Mouse (Mus musculus) urinary bladder, postnatal 36 days (tissue): ENCODE measurements around the gene Stum.
A peak's percentile ranks its signal among the peaks of the same experiment; 100 is the strongest.
"Not testable (repeated sequence)": the region's sequence is repeated elsewhere in the genome, so short reads cannot be mapped to it uniquely, and the experiment has no call there.

Source experiments
- DNase-seq, 2 experiments: peaks; one replicate each; pipeline ENCODE4 v3.0.0; 2022; ENCODE audit warnings: low spot score in 2 of 2, mixed read lengths in 1 of 2

Gene Stum

DNA sequence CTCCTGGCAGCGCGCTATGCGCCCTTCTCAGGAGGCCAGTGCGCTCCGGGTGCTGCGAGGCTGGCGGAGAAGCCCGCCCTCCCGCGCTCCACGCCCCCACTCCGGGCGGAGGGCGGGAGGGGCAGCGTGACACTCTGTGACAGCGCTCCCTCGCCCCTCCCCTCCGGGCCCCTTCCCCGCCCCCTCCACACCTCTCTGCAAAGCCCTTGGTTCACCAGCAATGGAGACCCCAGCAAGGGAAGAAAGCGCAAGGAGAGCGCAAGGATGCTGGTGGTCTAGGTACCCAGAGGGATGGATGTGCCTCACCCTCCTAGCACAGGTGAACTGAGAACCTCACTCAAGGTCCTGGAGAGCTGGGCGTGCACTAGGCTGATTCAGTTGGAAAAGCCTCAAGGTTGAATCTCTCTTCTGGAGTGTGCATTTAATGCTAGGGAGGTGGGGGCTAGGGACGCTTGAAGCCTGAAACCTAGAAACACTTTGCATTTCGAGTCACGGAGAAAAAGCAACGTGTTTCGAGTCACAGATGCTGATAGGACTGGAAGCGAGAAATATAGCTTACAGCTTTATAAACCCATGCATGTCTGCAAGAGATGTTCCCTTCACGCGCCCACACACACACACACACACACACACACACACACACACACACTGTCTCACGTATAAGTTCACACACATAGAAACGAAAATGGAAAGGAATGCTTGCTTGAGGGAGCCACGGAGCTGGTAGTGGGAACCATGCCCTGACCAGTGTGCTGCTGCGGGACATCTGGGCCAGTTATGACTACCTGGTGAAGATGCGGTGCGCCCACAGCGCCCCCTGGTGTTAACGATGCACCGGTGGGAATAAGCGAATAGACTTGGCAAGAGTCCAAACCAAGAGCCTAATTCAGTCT lies at the start of gene Stum:
Gene Stum (minus strand): TSS at position 106 of the 893 bp plus-strand sequence.
- DNase-seq: peak; percentile 61 to 75

DNA sequence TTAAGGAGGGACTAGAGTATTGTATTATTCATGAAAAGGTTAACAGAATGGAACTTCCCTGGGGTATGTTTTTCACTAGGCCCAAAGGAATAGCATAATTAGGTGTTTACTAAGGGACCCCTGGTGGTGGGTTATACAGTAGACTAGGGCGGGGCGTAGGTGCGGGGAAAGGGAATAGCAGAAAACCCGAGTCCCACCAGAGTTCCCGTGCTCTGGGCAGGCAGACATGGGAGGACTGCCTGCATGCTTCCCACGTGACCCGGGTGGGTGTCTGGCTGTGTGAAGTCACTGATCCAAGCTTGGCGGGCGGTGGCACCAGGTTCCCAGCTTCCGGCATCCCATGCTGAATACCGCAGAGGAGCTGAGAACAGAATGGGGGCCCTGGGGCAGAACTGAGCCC lies 49.4 kb upstream of the Stum start:
- DNase-seq: no peak

DNA sequence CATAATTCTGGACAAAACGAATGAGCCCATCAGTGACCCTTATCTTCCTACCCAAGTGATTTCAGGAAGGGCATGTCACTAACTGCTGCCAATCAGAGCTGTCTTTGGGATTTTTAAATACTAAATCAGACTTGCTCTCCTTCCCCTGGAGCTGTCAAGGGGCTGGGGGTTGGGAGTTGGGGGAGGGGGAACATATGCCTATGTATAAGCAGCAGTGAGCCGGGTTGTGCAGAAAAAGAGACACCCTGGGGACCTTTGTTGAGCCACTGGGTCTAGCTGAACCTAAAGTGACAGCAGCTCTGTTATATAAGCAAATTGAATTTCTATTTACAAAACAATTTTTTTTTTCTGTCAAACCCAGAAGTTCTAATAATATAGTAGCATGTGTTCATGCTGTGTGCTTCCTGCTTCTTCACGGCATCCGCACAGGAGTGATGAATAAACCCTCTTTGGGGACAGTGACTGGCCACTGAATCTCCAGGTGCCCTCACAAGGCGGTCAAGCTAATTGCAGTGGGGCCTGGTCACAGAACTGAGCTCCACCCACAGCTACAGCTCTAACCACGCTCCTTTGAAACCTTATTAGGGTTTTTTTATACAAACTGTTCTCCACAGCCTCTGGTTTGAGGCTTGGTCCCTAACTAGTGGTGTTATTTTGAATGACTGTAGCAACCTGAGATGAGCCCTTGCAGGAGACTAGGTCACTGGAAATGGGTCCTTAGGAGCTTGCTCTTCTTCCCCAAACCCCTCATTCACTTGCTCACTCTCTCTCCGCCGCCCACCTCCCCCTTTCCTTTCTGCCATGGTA lies 47.4 kb upstream of the Stum start:
- no peak for DNase-seq

DNA sequence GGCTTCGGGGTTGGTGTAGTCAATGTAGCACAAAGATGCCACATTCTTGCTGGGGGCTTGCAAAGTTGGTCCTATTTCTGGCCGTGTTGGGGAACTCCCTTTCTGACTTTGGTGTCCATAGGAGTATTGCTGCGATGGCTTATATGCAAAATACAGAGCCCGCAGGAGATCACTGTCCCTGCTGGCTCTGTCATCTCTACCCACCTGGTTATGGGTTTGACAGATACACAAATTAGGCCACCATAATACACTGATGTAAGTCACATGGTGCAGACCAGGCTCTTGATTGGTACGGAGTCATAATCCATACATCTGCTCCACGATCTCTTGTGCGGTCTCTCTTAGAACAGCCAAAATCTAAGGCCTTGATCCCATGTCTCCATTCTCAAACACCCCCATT lies 46.5 kb upstream of the Stum start:
- no peak for DNase-seq

DNA sequence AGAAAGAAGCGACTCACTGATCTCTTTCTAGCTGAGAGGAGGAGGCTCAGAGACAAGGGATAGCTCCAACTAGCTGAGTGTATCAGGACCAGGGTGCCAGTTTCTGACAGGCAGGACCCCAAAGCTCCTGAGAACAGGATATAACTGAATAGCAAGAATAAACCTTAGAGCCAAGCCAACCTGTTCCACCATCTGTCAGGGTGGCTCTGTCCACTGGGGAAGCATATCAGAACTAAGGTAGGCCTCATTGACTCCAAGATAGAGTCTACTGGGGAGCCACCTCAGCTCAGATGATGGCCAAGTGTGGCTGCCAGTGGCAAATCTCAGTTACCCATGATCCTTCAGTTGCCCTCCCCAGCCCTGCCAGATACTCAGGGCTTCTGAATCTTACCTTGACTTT lies 42.0 kb upstream of the Stum start:
- DNase-seq: no peak

DNA sequence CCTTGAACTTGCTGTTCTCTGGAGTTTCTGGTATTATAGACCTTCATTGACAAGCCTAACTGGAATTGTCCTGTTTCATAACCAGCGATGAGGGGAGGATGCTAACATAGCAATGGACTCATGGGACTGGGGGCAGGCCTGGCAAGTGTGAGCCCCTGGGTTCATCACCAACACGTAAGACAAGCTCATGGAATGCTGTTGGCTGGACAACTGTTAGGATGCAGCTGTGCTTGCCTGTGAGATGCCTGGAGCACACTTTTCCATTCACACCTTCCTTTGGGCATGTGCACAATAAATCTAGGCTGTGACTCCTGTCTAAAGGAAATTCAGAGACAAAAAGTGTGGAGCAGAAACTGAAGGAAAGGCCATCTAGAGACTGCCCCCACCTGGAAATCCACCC lies 40.0 kb upstream of the Stum start:
- no peak for DNase-seq

DNA sequence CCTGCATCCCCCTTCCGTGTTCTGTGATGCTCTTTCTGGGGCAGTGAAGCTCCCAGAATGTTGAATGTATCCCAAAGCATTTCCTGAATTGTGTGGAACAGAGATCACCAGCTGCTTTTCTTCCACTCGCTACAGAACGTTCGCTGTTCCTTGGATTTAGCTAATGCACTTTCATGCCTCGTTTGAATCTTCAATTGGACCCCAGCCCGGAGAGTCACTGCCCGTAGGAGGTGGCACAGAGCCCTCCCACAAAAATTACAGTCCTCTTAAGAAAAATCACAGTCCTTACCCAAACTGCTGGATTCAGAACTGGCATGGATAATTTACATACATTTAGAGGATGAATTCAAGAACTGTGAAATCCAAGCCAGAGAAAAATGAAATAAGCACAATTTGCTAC lies 36.9 kb upstream of the Stum start:
- no peak for DNase-seq

DNA sequence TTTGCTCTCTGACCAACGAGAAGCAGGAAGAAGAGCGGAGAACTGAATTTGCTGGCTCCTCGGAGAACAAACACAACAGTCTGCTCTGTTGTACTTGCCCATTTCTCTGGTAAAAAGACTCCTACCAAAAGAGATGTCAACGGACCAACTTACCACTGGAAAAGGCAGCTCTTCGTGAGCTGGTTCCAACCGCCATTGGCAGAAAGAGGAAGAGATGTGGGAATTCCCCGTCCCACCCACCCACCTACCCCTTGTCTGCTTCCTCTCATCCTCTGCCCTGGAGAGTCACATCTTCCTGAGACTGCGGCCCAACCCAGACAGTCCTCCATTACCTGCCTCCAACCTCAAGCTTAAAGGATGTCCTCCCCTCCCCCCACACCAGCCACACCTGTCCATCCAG lies 36.2 kb upstream of the Stum start:
- no peak for DNase-seq

DNA sequence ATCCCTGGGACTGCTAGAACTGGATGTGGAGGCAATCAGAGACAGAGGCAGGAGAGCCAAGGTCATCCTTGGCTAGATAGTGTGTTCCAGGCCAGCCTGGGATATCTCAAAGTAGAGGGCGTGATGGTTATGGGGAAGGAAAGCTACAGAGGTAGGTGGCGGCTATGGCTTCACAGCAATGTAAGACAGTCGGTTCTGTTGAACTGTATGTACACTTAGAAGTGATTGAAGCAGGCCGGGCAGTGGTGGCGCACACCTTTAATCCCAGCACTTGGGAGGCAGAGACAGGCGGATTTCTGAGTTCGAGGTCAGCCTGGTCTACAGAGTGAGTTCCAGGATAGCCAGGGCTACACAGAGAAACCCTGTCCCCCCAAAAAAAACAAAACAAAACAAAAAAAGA lies 35.6 kb upstream of the Stum start:
- DNase-seq: not testable (repeated sequence)

DNA sequence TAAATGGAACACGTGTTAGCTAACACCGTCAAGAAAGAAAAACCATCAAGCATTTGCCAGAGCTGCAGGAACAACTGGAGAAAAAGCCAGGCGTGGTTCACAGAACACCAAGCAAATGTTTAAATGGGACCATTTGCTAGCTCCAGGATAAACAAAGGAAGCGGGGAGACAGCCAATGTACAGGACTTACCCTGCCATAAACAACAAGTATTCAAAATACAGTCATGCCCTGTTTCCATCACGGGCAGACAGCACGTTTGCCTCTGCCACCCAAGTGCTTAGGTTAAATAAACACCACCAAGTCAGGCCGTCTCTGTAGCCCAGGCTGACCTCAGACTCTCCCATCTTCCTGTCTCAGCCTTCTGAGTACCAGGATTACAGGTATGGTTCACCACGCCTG lies 35.1 kb upstream of the Stum start:
- DNase-seq: no peak

DNA sequence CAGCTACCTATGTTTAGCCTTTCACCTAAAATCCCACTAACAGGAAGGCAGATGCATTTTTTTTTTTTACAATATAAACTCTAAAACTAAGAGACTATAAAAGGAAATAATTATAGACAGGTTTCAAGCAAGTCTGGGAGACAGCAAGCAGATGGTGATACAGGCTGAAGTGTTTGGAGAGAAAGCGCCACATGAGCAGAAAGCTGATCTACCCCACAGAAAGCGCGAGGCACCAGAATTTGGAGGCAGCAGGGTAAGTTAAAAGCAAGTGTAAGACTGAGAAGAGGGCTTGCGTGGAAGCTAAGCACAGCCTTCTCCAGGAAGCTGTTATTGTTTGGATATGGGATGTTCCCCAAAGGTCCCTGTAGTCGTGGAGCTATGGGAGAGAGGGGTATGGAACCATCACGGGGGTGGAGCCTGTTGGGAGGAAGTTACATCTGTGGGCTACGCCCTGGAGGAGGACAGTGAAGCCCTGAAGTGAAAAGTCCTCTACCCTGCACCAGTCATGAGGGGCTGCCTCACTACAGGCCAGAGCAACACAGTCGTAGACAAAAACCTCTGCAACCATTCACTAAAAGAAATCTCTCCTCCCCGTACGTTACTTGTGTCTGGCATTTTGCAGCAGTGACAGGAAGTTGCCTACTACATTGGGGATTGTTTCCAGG lies 34.2 kb upstream of the Stum start:
- no peak for DNase-seq

DNA sequence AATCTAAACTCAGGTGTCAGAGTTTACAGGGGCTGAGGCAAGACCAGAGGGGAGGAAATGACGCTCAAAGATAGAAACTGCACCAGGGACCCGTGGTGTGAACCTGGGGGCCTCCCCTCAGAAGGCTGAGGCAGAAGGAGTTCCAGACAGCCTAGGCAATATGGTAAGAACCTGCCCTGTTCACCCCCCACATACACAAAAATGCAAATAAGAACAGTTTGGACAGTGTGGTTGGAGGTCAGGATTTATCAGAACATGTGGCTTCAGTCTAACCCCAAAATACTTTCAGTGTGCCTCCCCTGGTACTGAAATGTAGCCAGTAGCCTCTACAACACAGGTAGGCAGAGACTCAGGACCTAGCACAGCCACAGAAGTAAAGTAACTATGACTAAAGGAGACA lies 30.8 kb upstream of the Stum start:
- no peak for DNase-seq

DNA sequence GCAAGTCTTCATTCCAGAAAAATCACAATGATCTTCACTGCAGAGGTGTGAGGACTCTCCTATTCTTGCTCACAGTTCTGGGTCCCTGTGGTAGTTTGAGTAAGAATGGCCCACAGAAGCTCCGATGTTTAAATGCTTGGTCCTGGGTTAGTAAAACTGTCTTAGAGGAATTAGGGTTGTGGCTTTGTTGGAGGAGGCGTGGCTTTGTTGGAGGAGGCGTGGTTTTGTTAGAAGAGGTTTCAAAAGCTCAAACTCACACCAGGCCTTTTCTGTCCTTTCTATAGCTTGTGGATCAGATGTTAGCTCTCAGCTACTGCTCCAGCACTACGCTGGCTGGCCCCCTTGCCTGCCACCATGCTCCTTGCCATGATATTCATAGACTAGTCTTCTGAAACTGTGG lies 27.6 kb upstream of the Stum start:
- DNase-seq: no peak

DNA sequence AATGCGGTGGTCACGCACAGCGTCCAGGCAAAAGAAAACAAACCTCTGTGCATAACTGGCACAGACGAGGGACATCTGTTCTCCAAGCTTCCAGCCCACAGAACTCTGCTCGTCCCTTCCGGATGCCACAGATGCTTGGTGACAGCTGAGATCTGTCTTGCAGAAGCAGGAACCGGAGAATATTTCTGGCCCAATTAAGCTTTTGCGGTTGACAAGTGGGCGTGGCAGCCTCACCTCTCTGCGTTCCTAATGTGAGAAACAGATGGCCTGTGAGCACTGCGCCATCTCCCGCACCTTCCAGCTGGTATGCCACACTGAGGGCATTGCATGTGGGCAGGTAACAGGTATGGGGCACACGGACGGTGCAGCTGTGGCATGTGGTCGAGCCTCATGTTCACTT lies 27.1 kb upstream of the Stum start:
- DNase-seq: no peak

DNA sequence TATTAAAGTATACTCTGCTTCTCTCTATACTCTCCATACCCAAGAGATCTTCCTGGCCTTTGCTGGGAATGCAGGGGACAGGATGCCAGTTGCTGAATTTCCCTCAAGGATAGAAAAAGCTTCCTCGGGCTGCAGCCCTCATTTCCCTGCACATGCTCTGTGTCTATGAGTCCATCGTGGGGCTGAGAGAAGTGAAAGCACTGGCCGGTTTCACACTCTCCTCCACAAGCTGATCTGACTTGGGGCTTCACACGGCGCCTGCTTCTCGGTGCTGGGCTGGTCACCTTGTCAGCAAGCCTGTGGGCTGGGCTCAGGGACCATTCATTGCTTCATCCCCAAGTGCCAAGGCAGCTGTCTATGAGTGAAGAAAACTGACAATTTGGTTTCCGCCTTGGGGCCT lies 25.4 kb upstream of the Stum start:
- no peak for DNase-seq

DNA sequence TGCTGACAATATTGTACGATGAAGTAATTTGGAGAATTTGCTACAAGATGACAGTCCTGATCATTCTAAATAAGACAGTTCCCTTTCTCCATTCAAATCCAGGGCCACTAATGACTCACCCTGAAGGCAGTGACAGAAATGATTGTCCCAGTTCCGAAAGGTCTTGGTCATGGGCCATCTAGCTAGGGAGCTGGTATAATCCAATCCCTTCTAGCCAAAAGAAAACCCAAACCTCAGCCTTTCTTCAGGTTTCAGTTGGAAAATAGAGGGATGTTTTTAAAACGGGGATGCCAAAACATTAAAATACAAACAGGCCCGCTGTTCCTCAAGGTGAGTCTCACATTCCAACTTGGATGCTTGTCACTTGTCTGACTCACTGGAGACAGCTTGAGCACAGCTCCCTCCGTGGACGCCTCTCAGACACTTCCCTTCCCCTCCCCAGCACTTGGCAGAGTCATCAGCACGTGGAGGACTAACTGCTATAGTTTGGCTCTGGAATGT lies 24.0 kb upstream of the Stum start:
- DNase-seq: no peak

DNA sequence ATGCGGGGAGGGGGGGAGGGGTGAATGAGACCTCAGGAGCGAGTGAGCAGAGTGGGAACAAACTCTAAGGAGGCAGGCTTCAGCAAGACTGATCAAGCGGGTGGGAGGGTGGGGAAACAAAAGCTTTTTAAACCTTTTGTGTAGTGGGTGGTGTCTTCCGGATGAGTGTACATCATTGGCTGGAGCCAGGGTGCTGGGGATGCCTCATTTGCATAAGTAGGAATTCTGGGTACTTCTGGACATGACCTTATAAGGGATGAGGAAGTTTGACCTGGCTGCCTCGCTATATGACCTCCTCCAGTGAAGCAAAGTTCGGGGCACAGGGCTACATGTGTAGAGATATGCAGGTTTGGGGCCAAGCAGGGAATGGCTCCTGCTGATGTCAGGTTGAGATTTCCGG lies 23.0 kb upstream of the Stum start:
- no peak for DNase-seq

DNA sequence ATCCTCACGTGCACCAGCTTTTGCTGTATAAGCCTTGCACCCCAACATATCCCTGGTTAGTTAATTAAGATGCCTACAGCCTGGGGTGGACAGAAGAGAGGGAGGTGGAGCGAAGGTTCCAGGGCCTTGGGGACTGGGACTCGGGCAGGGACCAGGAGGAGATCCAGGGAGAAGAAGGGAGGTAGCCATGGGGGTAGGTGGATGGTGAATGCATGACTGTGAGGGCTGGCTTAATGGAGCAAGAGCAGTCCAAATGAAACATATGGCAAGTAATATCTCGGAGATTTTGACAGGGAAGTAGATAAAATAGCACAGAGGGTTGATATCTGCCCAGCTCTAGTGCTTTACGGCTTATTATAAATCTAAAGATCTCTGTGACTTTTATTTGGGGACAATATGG lies 21.6 kb upstream of the Stum start:
- DNase-seq: no peak

DNA sequence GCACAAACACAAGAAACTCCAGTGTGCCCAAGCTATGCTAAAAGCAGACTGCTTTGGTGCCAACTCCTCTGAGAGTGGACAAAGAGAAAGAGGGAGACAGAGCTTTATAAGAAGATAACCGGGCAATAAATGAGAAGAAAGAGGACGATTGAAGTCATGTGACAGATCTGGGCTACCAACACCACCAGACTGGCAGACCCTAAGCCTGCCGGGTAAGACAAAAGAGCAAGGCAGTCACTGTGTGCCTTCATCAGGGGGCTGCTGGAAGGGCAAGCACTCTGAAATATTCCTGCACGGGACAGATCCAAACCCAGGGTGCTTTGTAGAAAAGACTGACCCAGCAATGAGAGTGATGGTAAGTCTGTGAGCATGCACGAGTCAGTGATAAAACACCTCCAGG lies 20.2 kb upstream of the Stum start:
- no peak for DNase-seq

DNA sequence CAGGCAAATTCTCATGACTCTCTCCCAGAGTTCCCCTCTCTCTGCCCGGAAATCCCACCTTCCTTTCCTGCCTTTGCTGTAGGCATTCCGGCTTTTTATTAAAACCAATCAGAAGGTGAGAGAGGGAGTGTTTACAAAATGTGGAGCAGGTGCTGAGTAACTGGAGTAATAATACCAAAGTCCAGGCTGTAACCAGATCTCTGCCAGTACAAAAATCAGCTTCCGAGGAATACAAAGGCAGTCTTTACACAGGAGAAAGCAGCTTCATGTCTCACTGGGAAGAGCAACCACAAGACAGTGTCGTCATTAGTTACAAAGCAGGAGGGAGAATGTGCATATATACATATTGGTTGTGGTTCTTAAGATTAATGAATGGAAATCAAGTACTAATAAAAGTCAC lies 19.3 kb upstream of the Stum start:
- DNase-seq: no peak

DNA sequence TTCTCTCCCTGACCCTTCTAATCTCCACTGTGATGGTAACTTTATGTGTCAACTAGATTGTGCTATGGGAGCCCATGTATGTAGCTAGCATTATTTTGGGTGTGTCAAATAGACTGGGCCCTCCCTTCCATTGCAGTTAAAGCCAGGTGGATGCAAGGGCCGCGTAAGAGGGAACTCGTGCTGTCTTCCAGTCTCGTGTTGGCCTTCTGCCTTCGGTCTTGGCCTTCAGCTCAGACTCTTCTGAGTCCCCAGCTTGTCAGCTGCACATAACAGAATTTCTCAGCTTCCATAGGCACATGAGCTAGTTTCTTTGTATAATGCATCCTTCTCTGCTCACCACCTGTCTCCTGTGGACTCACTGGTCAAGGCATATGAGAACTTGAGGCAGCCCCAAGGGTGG lies 17.3 kb upstream of the Stum start:
- DNase-seq: no peak

DNA sequence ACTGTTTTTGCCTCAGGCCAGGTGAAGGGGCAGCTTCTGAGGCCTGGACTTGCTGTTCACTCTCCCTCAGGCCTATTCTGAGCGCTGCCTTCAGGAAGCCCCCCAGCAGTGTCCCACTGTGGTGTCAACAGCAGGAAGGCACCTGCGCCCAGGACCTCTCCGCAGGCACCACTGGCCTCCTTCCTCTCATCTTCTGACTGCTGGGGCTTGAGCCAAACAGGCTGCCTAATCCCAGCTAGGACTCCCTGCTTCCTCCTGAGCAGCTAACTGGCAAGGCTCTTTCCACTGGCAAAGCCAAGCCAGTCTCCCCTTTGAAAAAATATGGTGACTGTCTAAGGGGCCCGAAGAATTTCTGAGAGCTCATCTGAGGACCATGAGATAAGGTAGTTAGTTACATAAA lies 16.9 kb upstream of the Stum start:
- DNase-seq: no peak
